Mouse (Mus musculus) gastrocnemius, postnatal 25 days (tissue): Measurements from ENCODE around the gene Dnah8. TPM values are rescaled to one million over a fixed set of nuclear protein-coding genes. Genes with fewer than 3 reads are reported as not detected.
A peak's percentile ranks its signal among the peaks of the same experiment; 100 is the strongest.
"Not testable (repeated sequence)": the region's sequence is repeated elsewhere in the genome, so short reads cannot be mapped to it uniquely, and the experiment has no call there.

Experiments used
- DNase-seq: peaks from one replicate; pipeline ENCODE4 v3.0.0; 2022
- long read RNA-seq, 2 experiments: library from polyadenylated mRNA; stranded (forward); transcript quantifications; one replicate each; pipeline ENCODE4 v2.0.0; 2021
- total RNA-seq, 2 experiments: library from RNA; stranded (reverse); gene quantifications; 1 replicate in 1 of 2; 2 replicates in 1 of 2; pipeline ENCODE4 v1.2.3; 2021

Dnah8 gene
- total RNA-seq = under 1 TPM; 0.28 to 0.32 TPM
- long read RNA-seq, experiment 1, partial matches to known transcripts = 0 of 1 reads
- long read RNA-seq, experiment 1, other reads (novel, unspliced or antisense) = 1 of 1 reads
- long read RNA-seq, experiment 2 = 0 reads

- not testable (repeated sequence) for DNase-seq
These were observed at the start of gene Dnah8 for GRCm38 (mm10) chr17:30624132-30624531. Dnah8 (plus strand) TSS chr17:30624354.

- DNase-seq = no peak
These were observed 49.4 kb upstream of the Dnah8 start for GRCm38 (mm10) chr17:30574783-30575075.

GRCm38 (mm10) chr17:30575121-30575904 is 48.8 kb upstream of the Dnah8 start:
- DNase-seq = no peak

- peak; percentile 89 for DNase-seq
These were observed 48.0 kb upstream of the Dnah8 start, which contains the start of gene Btbd9 for GRCm38 (mm10) chr17:30575941-30576773. Btbd9 (minus strand) TSS chr17:30576488.

GRCm38 (mm10) chr17:30576946-30577345 is 47.2 kb upstream of the Dnah8 start:
- DNase-seq = no peak

- DNase-seq = no peak
These were observed 43.4 kb upstream of the Dnah8 start for GRCm38 (mm10) chr17:30580781-30581180.

GRCm38 (mm10) chr17:30581201-30581600 is 43.0 kb upstream of the Dnah8 start:
- DNase-seq = no peak

- no peak for DNase-seq
These were observed 41.8 kb upstream of the Dnah8 start for GRCm38 (mm10) chr17:30582313-30582712.

- no peak for DNase-seq
These were observed 40.7 kb upstream of the Dnah8 start for GRCm38 (mm10) chr17:30583258-30584001.

GRCm38 (mm10) chr17:30590417-30591198 is 33.5 kb upstream of the Dnah8 start:
- no peak for DNase-seq

- DNase-seq = no peak
These were observed 29.7 kb upstream of the Dnah8 start for GRCm38 (mm10) chr17:30594407-30594806.

GRCm38 (mm10) chr17:30594846-30595245 is 29.3 kb upstream of the Dnah8 start:
- no peak for DNase-seq

GRCm38 (mm10) chr17:30597786-30598185 is 26.4 kb upstream of the Dnah8 start:
- DNase-seq = no peak

- no peak for DNase-seq
These were observed 25.9 kb upstream of the Dnah8 start for GRCm38 (mm10) chr17:30598300-30598699.

GRCm38 (mm10) chr17:30602175-30602574 is 22.0 kb upstream of the Dnah8 start:
- no peak for DNase-seq

- DNase-seq = no peak
These were observed 19.9 kb upstream of the Dnah8 start for GRCm38 (mm10) chr17:30604296-30604695.

- no peak for DNase-seq
These were observed 19.2 kb upstream of the Dnah8 start for GRCm38 (mm10) chr17:30605001-30605400.

- no peak for DNase-seq
These were observed 17.9 kb upstream of the Dnah8 start for GRCm38 (mm10) chr17:30606206-30606605.

- DNase-seq = no peak
These were observed 17.5 kb upstream of the Dnah8 start for GRCm38 (mm10) chr17:30606634-30607081.

GRCm38 (mm10) chr17:30607330-30607729 is 16.8 kb upstream of the Dnah8 start:
- DNase-seq = no peak

GRCm38 (mm10) chr17:30607909-30608495 is 16.2 kb upstream of the Dnah8 start:
- DNase-seq = no peak
